Mouse (Mus musculus) urinary bladder, adult 18-20 months (tissue): ENCODE results near the gene Dnali1.

ENCODE experiments used
- DNase-seq, 2 experiments: peaks; one replicate each; pipeline ENCODE4 v3.0.0; 2022; ENCODE audit warnings: low spot score in 2 of 2, mixed read lengths in 2 of 2

The Dnali1 gene

GRCm38 (mm10) chr4:125065517-125066307, at the start of gene Dnali1:
TSS of gene Dnali1 (minus strand) at chr4:125065703.
- peak; percentile 16 to 52 for DNase-seq

- no peak for DNase-seq
Measured at GRCm38 (mm10) chr4:125115081-125115480, 49.6 kb upstream of the Dnali1 start.

GRCm38 (mm10) chr4:125114638-125115037, 49.1 kb upstream of the Dnali1 start:
- DNase-seq = peak; percentile 72 to 77

- no peak for DNase-seq
Measured at GRCm38 (mm10) chr4:125105354-125105753, 39.9 kb upstream of the Dnali1 start.

- no peak for DNase-seq
Measured at GRCm38 (mm10) chr4:125101334-125101733, 35.8 kb upstream of the Dnali1 start.

- DNase-seq = peak; percentile 53 to 75
Measured at GRCm38 (mm10) chr4:125099458-125099857, 34.0 kb upstream of the Dnali1 start.

GRCm38 (mm10) chr4:125097412-125097811, 31.9 kb upstream of the Dnali1 start:
- DNase-seq = no peak

- no peak for DNase-seq
Measured at GRCm38 (mm10) chr4:125096066-125096465, 30.6 kb upstream of the Dnali1 start.

- no peak for DNase-seq
Measured at GRCm38 (mm10) chr4:125093031-125093430, 27.5 kb upstream of the Dnali1 start.

GRCm38 (mm10) chr4:125085346-125085841, 19.9 kb upstream of the Dnali1 start:
- DNase-seq = peak in 1 of 2 experiments; percentile 70

GRCm38 (mm10) chr4:125084403-125085345, 19.2 kb upstream of the Dnali1 start, which contains the start of gene Meaf6:
TSS of gene Meaf6 (plus strand) at chr4:125085134.
- DNase-seq = peak; percentile 81 to 93

GRCm38 (mm10) chr4:125078698-125079097, 13.2 kb upstream of the Dnali1 start:
- DNase-seq = no peak

GRCm38 (mm10) chr4:125077700-125078099, 12.2 kb upstream of the Dnali1 start:
- no peak for DNase-seq

- peak; percentile 91 to 95 for DNase-seq
Measured at GRCm38 (mm10) chr4:125066490-125067370, 1.2 kb upstream of the Dnali1 start, which contains the start of gene Snip1. TSS of gene Snip1 (plus strand) at chr4:125066672.

- DNase-seq = no peak
Measured at GRCm38 (mm10) chr4:125063829-125064228, 1.7 kb downstream of the Dnali1 start.

GRCm38 (mm10) chr4:125059025-125059424, 6.5 kb downstream of the Dnali1 start:
- DNase-seq = peak; percentile 11 to 37

GRCm38 (mm10) chr4:125058033-125058432, 7.5 kb downstream of the Dnali1 start:
- no peak for DNase-seq

- no peak for DNase-seq
Measured at GRCm38 (mm10) chr4:125057273-125057672, 8.2 kb downstream of the Dnali1 start.

GRCm38 (mm10) chr4:125056476-125056875, 9.0 kb downstream of the Dnali1 start:
- DNase-seq = no peak

GRCm38 (mm10) chr4:125055385-125055784, 10.1 kb downstream of the Dnali1 start:
- no peak for DNase-seq

GRCm38 (mm10) chr4:125044454-125044853, 21.0 kb downstream of the Dnali1 start:
- DNase-seq = no peak
